In the genomic region with DNA sequence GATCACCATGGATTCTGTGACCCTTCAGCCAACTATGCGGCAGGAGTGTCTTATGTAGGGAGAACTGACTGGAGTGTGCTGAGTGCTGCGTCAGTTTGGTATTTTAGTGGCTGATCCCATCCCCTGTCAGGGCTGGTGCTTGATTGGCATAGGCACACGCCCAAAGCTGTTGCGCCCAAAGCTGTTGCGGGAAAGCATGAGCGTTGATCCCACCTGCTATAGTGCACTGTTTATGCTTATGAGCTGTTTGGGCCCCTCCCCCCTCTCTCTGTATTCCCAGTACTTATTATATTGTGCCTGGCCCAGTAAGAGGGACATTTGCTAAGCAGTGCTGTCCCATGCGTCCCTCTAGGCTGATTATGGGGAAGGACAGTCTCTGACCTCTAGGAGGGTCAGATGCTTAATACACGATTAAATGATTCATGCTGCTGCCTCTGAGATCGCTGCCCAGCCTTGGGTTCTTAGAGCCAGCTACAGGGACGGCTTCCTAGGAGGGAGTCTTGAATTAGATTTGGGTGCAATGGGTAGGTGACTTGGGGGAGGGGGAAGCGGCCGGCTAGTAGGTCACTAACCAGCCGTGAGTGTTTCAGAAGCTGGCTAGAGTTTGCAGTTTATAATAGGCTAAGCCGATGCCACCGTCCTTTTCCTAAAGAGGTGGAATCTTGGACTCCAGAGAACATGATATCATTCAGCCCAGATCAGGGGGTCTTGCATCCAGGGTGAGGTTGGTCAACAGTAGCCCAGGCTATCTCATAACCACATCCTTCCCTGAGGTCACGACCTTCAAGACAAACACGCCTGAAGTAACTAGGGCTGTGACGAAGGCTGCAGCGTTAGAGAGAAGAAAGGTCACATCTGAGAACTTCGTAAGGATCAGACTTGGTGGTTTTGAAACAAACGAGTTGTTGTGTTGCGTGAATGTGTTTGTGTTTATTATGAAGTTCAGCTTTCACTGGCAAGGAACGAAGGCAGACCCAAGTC, we compare ENCODE assay signal across 1 mouse cellular context.
TF ChIP-seq lines count a peak whose summit lies in the region.

No protein-coding gene starts in this region.

TF ChIP-seq in CH12.LX, 34 proteins besides CTCF, POLR2A, EP300 and RAD21 (continued from another document):
- no peak for TF ChIP-seq JUN (IDR thresholded peaks at IDR 0.05; ENCODE audit: insufficient read depth, low read depth, low read length)
- TF ChIP-seq UBTF (IDR thresholded peaks at IDR 0.05; ENCODE audit: low read depth, low read length) = no peak; the same call in 1 of the 2 replicates
- TF ChIP-seq ETS1 (conservative IDR thresholded peaks at IDR 0.05; ENCODE audit: low read depth, low read length) = no peak
- TF ChIP-seq ZMIZ1 (IDR thresholded peaks at IDR 0.05; ENCODE audit: low read depth, low read length) = no peak; the same call in 1 of the 2 replicates
- no peak for TF ChIP-seq MEF2A (IDR thresholded peaks at IDR 0.05; ENCODE audit: borderline replicate concordance, low read depth, low read length)
- TF ChIP-seq RCOR1 (conservative IDR thresholded peaks at IDR 0.05; ENCODE audit: low read depth, low read length) = no peak
- no peak for TF ChIP-seq GABPA (IDR thresholded peaks at IDR 0.05; ENCODE audit: insufficient replicate concordance, low read depth, low read length)
- no peak for TF ChIP-seq JUND (conservative IDR thresholded peaks at IDR 0.05; ENCODE audit: low read depth, low read length)
- TF ChIP-seq USF2 (conservative IDR thresholded peaks at IDR 0.05; ENCODE audit: low read depth, low read length) = no peak
- TF ChIP-seq USF1 (IDR thresholded peaks at IDR 0.05; ENCODE audit: low read depth, low read length) = no peak
- TF ChIP-seq MYC (IDR thresholded peaks at IDR 0.05; ENCODE audit: low read depth, low read length) = no peak
- 0 out of 2 replicates have a peak, but pooled peaks have one; percentile 23 for TF ChIP-seq MXI1 (IDR thresholded peaks at IDR 0.05; ENCODE audit: low read depth, low read length)
- no peak for TF ChIP-seq PAX5 (IDR thresholded peaks at IDR 0.05; ENCODE audit: low read length)
- no peak for TF ChIP-seq ZKSCAN1 (IDR thresholded peaks at IDR 0.05; ENCODE audit: borderline replicate concordance, low read depth, low read length)
- TF ChIP-seq IRF4 (IDR thresholded peaks at IDR 0.05; ENCODE audit: low read depth, low read length) = no peak
- TF ChIP-seq BHLHE40 (IDR thresholded peaks at IDR 0.05; ENCODE audit: low read depth, low read length) = no peak
- TF ChIP-seq SMC3 (IDR thresholded peaks at IDR 0.05; ENCODE audit: low read depth, low read length) = no peak
- no peak for TF ChIP-seq E2F4 (IDR thresholded peaks at IDR 0.05; ENCODE audit: insufficient replicate concordance, low read depth, low read length)
- TF ChIP-seq MAX (IDR thresholded peaks at IDR 0.05; ENCODE audit: low read length) = peak; percentile 15; the same call in 1 of the 2 replicates
- 0 out of 2 replicates have a peak, but pooled peaks have one; percentile 22 for TF ChIP-seq MAZ (IDR thresholded peaks at IDR 0.05; ENCODE audit: low read depth, low read length)
- TF ChIP-seq TCF12 (IDR thresholded peaks at IDR 0.05; ENCODE audit: low read depth, low read length) = 0 out of 2 replicates have a peak, but pooled peaks have one; percentile 26
- TF ChIP-seq CHD2 (IDR thresholded peaks at IDR 0.05; ENCODE audit: low read length) = peak; percentile 61; the same call in 1 of the 2 replicates
- no peak for TF ChIP-seq NRF1 (IDR thresholded peaks at IDR 0.05; ENCODE audit: low read depth, low read length)
- no peak for TF ChIP-seq KAT2A (IDR thresholded peaks at IDR 0.05; ENCODE audit: insufficient replicate concordance, low read length)
- no peak for TF ChIP-seq ZC3H11A (IDR thresholded peaks at IDR 0.05; ENCODE audit: low read depth, low read length)
- TF ChIP-seq TBP (conservative IDR thresholded peaks at IDR 0.05; ENCODE audit: low read depth, low read length) = no peak
